Mouse (Mus musculus): Measurements from ENCODE around the gene Rbms2.
"Not testable (repeated sequence)": the region's sequence is repeated elsewhere in the genome, so short reads cannot be mapped to it uniquely, and the experiment has no call there.

Gene Rbms2

DNA sequence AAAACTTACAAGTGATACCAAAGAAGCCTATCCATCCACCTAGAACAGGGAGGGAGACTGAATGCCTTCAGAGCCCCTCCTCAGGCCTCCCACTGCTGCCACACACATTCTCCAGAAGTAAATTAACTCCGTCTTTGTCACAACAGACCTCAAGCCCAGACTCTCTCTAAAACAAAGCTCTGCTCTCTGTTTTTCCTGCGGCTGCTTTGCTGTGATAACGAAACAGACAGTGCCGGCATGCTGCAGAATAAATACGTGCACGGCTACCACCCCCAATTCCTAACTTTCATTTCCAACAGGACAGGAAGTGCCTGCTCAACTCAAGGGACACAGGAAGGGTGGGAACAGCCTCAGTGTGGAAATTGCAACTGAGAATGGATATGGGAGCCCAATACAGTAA lies at the start of gene Rbms2:
Gene Rbms2, minus strand, starts transcription at position 309 of the 400 bp plus-strand sequence.
- in situ Hi-C loops (cut with MboI; ENCODE audit: low pct_unique_long_range_greater_than_20kb in 1 of 2, low sequenced_read_pairs in 2 of 2, unreplicated experiment in 1 of 2), result loop anchor here in 1 of 2 experiments (5.0 to 25.0 kb wide), 2 partner anchors 38 to 443 kb away; partner anchors contain the start of gene Zbtb39

DNA sequence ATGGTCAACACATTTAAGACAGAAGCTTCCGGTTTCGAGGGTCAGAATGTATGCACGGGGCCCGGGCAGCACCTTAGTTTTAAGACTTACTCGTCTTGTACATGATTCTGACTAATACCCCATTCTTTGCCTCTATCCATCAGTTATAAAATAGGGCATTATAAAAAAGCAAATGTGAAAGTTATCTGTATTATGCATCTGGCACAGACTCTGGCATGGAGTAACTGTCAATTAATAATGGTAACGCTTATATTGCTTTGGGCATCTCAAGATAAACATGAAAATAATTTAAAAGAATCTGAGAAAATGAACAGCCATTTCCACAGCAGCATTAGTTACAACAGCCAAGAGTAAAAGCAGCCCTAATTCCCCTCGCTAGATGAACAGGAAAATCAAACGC lies 47.9 kb upstream of the Rbms2 start:
- in situ Hi-C loops (cut with MboI; ENCODE audit: low pct_unique_long_range_greater_than_20kb in 1 of 2, low sequenced_read_pairs in 2 of 2, unreplicated experiment in 1 of 2), result no loop called here

DNA sequence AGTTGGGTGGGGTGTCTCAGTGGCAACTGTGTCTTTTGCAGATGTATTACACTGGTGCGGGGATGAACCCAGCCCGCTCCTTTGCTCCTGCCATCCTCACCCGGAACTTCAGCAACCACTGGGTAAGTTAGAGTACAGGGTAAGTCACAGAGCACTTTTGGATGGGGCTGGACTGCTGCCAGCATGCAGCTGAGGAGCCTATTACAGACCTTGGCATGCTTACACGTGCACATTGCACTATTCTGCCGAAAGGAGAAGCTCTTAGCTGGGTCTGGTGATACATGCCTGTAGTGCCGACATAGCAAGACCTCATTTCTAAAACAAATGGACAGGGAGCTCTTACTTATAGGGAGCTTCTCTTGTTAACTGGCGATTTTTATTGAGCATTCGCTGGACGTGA lies 47.5 kb upstream of the Rbms2 start:
- in situ Hi-C loops (cut with MboI; ENCODE audit: low pct_unique_long_range_greater_than_20kb in 1 of 2, low sequenced_read_pairs in 2 of 2, unreplicated experiment in 1 of 2), result no loop called here

DNA sequence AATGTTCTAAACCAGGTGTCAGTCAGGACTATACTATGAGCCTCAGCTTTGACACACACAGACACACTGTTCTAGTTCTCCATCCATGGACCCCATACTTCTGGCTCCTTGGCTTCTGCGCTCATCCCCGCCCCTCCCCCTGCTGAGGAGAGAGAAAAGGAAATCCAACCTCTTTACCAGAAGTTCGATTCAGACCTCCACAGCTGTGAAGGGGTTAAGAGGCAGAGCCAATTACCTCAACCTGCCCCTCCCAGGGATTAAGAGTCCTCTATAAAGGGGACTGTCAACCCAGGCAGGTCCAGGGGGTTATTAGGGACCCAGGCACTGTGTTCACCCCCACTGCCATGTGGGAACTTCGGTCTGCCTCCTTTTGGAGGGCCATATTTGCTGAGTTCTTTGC lies 45.4 kb upstream of the Rbms2 start, which contains the start of gene Mip:
Gene Mip, plus strand, starts transcription at position 301 of the 400 bp plus-strand sequence.
- in situ Hi-C loops (cut with MboI; ENCODE audit: low pct_unique_long_range_greater_than_20kb in 1 of 2, low sequenced_read_pairs in 2 of 2, unreplicated experiment in 1 of 2), result no loop called here

DNA sequence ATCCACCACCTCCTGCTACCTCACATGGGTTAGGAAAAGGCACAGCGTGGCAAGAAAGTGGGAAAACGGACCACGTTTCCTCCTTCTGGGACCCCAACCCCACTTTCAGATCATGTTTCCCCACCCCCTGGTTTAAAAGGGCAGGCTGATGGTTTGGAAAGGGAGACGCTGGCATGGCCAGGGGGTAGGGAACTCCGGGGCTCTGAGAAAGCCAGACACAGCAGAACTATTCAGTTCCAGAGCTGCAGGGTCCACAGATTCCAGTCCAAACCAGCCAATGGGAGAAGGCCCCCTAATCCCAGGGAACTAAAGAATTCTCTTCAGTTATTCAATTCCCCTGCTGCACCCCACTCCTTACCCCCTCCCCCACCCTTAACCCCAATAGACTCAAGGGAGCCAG lies 45.0 kb upstream of the Rbms2 start:
- in situ Hi-C loops (cut with MboI; ENCODE audit: low pct_unique_long_range_greater_than_20kb in 1 of 2, low sequenced_read_pairs in 2 of 2, unreplicated experiment in 1 of 2), result no loop called here

DNA sequence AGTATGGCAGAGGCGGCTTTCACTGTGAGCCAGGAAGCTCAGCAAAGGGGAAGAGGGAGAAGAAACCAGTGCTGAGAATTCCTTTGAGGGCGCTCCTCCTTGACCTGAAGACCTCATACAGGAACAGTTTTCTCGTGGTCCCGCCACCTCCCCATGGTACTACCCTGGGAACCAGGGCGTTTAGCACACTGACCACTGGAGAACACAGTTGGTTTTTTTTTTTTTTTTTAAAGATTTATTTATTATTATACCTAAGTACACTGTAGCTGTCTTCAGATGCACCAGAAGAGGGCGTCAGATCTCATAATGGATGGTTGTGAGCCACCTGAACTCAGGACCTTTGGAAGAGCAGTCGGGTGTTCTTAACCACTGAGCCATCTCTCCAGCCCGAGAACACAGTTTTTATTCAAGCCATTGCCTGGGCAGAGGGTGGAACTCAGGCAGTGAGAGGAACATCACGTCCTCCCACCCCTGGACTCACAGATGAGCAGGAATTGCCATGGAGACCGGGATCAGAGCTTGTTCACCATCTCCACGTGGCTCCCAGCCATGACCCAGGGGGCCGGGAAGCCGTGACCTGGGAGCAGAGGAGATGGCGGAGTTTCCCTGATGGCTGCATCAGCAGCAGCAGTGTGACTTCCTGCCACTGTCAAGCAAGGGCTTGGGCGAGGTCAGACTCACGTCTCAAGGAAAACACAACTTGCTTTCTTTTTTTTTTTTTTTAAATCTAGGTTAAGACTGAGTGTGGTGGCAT lies 41.6 kb upstream of the Rbms2 start:
- in situ Hi-C loops (cut with MboI; ENCODE audit: low pct_unique_long_range_greater_than_20kb in 1 of 2, low sequenced_read_pairs in 2 of 2, unreplicated experiment in 1 of 2), result no loop called here

DNA sequence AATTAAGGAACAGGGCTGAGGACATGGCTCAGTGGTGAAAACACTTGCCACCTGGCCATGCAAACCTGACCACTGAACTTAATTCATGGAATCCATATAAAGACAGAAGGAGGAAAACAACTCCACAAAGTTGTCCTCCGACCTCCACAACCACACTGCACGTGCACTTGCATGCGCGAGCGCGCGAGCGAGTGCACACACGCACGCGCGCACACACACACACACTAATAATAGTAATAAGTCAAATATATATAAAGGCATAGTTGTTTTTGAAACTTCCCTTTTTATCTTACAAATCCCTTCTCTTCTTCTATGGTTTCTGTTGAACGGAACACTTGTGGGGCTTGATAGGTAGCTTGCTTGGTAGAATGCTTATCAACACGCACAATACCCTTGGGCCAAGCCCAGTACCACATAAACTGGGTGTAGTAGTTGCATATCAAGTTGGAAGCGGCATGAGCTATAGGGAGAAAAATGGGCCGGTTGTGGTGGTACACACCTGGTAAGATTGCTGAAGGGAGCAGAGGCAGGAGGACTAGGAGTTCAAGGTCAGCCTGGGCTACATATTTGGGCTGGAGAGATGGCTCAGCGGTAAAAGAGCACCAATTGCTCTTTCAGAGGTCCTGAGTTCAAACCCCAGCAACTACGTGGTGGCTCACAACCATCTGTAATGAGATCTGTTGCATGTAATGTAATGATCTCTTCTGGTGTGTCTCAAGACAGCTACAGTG lies 38.5 kb upstream of the Rbms2 start:
- in situ Hi-C loops (cut with MboI; ENCODE audit: low pct_unique_long_range_greater_than_20kb in 1 of 2, low sequenced_read_pairs in 2 of 2, unreplicated experiment in 1 of 2), result no loop called here

DNA sequence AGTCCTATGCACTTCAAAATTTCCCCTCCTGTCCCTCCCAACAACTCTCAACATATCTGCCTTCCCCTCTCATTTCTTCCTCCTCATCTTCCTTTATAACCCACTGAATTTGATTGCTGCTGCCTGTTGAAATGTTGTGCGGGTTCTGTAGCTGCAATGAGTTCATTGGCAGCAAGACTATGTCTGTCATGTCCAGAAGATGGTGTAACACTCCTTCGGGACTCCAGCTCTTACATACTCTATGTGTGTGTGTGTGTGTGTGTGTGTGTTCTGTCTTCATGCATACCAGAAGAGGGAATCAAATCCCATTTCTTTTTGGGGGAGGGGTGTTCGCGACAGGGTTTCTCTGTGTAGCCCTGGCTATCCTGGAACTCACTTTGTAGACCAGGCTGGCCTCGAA lies 34.9 kb upstream of the Rbms2 start:
- in situ Hi-C loops (cut with MboI; ENCODE audit: low pct_unique_long_range_greater_than_20kb in 1 of 2, low sequenced_read_pairs in 2 of 2, unreplicated experiment in 1 of 2), result no loop called here

DNA sequence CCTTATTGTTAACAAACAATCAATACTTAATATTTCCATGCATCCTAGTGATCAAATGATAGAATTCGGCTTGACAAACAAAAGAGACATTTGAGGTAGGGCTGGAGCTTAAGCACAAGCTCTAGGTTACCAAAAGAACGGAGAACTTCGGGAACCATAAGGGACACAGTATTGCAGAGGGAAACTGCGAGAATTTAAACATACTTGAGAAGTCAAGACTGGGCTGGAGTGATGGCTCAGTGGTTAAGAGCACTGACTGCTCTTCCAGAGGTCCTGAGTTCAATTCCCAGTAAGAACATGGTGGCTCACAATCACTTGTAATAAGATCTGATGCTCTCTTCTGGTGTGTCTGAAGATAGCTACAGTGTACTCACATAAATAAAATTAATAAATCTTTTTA lies 34.0 kb upstream of the Rbms2 start:
- in situ Hi-C loops (cut with MboI; ENCODE audit: low pct_unique_long_range_greater_than_20kb in 1 of 2, low sequenced_read_pairs in 2 of 2, unreplicated experiment in 1 of 2), result not testable (repeated sequence)

DNA sequence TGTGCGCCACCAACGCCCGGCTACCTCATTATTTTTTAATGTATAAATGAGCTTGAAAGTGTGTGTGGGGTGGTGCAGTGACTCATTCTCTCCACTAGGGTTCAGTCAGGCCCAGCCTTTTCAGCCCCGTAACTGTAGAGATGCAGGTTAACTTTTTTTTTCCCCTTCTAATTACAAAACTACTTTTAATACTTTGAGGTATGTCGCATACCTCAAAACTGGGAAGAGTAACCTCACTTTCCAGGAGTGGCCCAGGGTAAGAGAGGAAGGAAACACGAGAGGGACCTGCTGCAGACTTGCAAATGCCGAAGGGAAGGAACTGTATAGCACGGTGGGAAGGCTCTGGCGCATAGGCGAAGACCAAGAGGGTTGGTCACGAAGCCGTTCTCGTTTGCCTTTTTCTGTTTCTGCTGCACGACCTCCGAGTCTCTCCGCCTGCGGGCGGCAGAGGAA lies 32.8 kb upstream of the Rbms2 start:
- in situ Hi-C loops (cut with MboI; ENCODE audit: low pct_unique_long_range_greater_than_20kb in 1 of 2, low sequenced_read_pairs in 2 of 2, unreplicated experiment in 1 of 2), result no loop called here

DNA sequence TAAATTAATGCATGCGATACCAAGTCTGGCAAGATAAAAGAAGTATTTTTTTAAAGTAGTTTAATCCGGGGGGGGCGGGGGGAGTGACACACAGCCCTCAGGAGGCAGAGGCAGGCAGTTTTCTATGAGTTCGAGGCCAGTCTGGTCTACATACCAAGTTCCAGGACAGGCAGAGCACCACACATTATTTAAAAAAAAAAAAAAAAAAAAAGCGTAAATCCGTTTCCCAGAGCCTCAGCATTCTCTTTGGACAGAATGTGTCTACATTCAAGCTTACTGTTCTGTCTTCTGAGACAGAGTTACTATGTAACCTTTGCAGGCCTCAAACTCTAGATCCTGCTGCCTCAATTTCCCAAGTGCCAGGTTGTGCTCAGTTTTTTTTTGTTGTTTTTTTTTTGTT lies 32.1 kb upstream of the Rbms2 start:
- in situ Hi-C loops (cut with MboI; ENCODE audit: low pct_unique_long_range_greater_than_20kb in 1 of 2, low sequenced_read_pairs in 2 of 2, unreplicated experiment in 1 of 2), result no loop called here

DNA sequence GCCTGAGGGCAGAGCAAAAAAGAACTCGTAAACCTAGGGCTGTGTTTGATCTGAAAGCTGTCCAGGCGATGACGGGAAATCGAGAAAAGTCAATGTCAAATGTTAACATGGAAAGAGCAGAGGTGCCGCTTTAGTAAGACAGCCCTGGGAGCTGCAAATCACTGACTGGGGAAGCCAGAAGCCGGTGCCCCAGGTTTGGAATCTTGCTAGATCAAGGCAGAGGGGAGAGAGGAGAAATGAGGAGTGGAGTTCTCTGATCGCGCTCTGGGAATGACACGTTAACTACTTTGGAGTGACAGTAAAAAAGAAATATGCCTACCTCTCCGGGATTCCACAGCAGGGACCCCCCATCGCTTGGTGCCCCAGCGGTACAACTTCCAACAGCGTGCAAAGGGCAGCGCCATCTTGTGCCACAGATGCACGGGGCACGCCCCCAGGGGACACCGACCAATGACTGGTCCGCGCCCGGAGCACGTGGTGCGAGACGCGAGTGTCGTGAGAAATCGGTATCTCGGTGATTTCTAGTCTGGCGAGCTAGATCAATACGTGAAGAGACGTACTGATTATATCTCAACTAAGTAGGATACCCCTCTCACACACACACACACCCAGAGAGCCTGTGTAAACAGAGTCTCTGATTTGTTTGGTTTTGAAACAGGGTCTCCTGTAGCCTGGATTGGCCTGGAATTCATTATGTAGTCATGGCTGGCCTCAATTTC lies 31.5 kb upstream of the Rbms2 start, which contains the start of gene Spryd4:
Gene Spryd4, minus strand, starts transcription at position 418 of the 719 bp plus-strand sequence.
- in situ Hi-C loops (cut with MboI; ENCODE audit: low pct_unique_long_range_greater_than_20kb in 1 of 2, low sequenced_read_pairs in 2 of 2, unreplicated experiment in 1 of 2), result no loop called here

DNA sequence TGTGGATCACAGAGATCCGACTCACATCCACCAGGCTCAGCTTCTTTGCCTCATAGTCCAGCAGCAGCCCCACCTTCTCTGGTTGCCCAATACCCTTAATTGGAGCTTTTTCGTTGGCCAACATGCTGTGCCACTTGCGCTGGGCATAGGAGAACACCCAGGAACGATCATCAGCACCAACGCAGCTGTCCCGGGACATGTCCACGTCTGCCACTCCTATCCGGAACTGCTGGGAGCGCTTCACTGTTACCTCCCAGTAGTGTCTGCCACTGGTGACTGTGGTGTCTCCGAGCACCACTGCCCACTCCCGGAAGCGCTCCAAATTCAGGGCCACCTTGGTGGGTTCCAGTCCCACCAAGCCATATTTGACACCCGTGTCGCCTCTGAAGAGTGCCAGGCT lies 30.9 kb upstream of the Rbms2 start:
- in situ Hi-C loops (cut with MboI; ENCODE audit: low pct_unique_long_range_greater_than_20kb in 1 of 2, low sequenced_read_pairs in 2 of 2, unreplicated experiment in 1 of 2), result no loop called here

DNA sequence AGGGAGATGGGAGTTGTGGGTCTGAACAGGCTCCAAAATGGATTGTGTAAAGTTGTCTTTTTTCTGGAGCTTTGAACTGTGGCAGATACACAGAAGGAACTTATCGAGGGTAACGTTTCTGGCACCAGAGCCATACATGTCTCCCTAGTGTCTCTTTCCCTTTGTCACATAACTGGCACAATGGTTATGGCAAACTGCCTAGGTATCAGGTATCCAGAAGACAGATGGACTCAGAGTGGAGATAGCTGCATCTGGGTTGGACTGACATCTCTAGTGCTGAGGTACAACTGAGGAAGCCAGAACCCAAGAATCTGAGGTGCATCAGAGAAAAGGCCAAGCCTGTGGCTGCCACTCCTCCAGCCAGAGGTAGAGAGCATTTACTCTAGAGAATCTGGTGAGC lies 30.0 kb upstream of the Rbms2 start:
- in situ Hi-C loops (cut with MboI; ENCODE audit: low pct_unique_long_range_greater_than_20kb in 1 of 2, low sequenced_read_pairs in 2 of 2, unreplicated experiment in 1 of 2), result no loop called here

DNA sequence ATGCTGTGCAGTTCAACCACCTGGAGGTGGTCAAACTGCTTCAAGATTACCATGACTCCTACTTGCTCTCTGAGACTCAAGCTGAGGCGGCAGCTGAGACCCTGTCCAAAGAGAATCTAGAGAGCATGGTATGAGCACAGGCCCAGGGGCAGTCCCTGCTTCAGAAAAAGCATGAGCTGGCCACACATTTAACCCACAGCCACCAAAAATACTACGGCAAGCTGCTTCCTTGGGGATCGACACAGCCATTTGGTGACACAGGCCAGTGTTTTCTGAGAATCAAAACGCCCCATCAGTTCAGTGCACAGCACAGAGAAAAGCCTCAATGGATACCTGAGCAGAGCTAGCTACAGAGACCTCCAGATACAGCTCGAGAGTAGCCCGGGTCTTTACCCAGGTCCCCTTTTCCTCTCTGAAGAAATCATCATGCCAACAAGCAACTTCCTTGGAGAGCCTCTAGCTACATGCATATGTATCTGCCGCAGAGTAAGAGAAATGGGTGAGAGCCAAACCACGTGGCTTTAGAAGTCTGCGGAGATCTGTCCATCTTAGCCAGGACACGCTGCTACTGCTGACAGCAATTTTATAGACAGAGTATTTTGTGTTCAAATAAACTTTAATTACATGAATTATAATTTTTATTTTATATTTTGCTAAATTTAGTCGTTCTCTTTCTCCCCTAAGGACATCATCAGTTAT lies 29.4 kb upstream of the Rbms2 start:
- in situ Hi-C loops (cut with MboI; ENCODE audit: low pct_unique_long_range_greater_than_20kb in 1 of 2, low sequenced_read_pairs in 2 of 2, unreplicated experiment in 1 of 2), result no loop called here

DNA sequence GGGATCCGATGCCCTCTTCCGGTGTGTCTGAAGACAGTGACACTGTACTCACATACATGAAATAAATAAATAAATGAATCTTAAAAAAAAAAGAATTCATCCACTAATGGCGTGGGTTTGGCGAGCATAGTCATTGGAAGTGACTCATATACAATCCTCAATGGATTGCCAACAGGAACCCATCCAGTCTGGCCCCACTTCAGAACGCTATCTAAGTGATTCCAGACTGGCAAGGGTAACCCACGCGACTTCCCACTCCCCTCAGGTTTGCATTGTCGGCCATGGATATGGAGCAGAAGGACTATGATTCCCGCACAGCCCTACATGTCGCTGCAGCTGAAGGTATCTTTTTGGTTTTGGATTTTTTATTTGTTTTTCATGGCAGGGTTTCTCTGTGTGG lies 28.2 kb upstream of the Rbms2 start:
- in situ Hi-C loops (cut with MboI; ENCODE audit: low pct_unique_long_range_greater_than_20kb in 1 of 2, low sequenced_read_pairs in 2 of 2, unreplicated experiment in 1 of 2), result no loop called here

DNA sequence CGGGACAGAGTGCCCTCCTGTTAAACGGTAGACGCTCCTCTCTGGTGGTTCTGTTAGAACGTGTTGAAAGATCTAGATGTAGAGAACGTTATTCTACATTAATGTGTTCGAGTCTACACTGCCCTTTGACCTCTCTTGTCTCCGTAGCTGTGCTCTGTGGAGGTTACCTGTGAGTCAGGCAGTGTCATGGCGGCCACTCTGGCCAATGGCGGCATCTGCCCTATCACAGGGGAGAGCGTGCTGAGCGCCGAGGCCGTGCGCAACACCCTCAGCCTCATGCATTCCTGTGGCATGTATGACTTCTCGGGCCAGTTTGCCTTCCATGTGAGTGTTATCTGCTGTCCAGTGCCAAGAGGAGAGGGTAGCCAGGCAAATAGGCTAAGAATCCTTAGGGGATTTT lies 24.8 kb upstream of the Rbms2 start:
- in situ Hi-C loops (cut with MboI; ENCODE audit: low pct_unique_long_range_greater_than_20kb in 1 of 2, low sequenced_read_pairs in 2 of 2, unreplicated experiment in 1 of 2), result no loop called here

DNA sequence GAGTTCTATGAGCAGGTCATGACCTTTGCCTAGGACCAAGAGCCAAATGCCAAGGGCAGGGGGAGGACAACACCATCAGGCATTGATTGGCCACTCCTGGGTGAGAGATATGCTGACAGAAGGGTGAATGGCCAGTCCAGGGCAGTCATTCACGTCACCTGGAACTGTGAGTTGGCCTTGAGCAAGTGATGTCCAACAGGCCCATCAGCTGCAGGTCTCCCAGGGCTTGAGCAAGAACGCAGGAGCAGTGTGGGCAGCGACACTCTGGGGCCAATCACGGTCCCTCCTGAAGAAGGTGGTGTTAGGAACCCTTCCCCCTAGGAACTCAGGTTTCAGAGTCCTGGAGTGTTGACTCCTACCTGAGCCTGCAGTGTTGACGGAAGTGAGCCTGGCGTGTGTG lies 21.8 kb upstream of the Rbms2 start:
- in situ Hi-C loops (cut with MboI; ENCODE audit: low pct_unique_long_range_greater_than_20kb in 1 of 2, low sequenced_read_pairs in 2 of 2, unreplicated experiment in 1 of 2), result no loop called here

Measured in mouse embryonic stem cell (cell line).